ENCODE assay signal across 8 mouse cellular contexts in genomic region chr4:72384901-72385264, GRCm38 (mm10).
DNase-seq lines count a peak whose midpoint lies in the region; ATAC-seq and TF ChIP-seq lines count a peak whose summit lies in the region.

No protein-coding gene starts in this region.

- DNase-seq in NIH3T3 (ENCODE audit: low read depth) = peak; percentile 41
- peak; percentile 47 to 63 for DNase-seq in cerebellum, postnatal 36 days
- peak; percentile 41 for DNase-seq in gastrocnemius, adult 2 months
- DNase-seq in hindbrain, postnatal 0 days (ENCODE audit: low spot score) = peak; percentile 93
- no peak for DNase-seq in thymus, postnatal 25 days

- no peak for TF ChIP-seq CTCF in gastrocnemius, adult 2 months (IDR thresholded peaks at IDR 0.05)
- peak; percentile 49 for TF ChIP-seq CTCF in hindbrain, postnatal 0 days (IDR thresholded peaks at IDR 0.05; ENCODE audit: low read depth)

- H3K36me3 ChIP-seq in hindbrain, postnatal 0 days (ENCODE audit: insufficient read depth, low read length) = no peaks in the 10 kb centered on the region
- H3K36me3 ChIP-seq in limb, embryonic 13.5 days = no peaks in the 10 kb centered on the region
- no peaks in the 10 kb centered on the region for H3K36me3 ChIP-seq in neural tube, embryonic 14.5 days (ENCODE audit: control insufficient read depth, insufficient read depth, low read length)

- peak; percentile 92 for ATAC-seq in hindbrain, postnatal 0 days
- ATAC-seq in limb, embryonic 13.5 days (ENCODE audit: low FRiP score, low read depth) = peak; percentile 55; the same call in 1 of the 2 replicates
- peak; percentile 88 for ATAC-seq in neural tube, embryonic 14.5 days (ENCODE audit: low read depth)
- no peak for ATAC-seq in erythroid progenitor cell, adult 5-6 weeks (replicated peaks; ENCODE audit: low FRiP score, poor library complexity, severe bottlenecking)

- no peaks in the 10 kb centered on the region for H3K9me3 ChIP-seq in hindbrain, postnatal 0 days (ENCODE audit: low read length)
- H3K9me3 ChIP-seq in limb, embryonic 13.5 days = no peaks in the 10 kb centered on the region
- no peaks in the 10 kb centered on the region for H3K9me3 ChIP-seq in neural tube, embryonic 14.5 days (ENCODE audit: control insufficient read depth, low read length)

- WGBS in hindbrain, postnatal 0 days = 14% methylated on average over 12 of the region's 12 CpGs
- WGBS in limb, embryonic 13.5 days = 54% methylated on average over 12 of the region's 12 CpGs
- 16% methylated on average over 12 of the region's 12 CpGs for WGBS in neural tube, embryonic 14.5 days

- intact Hi-C loops in gastrocnemius, adult 2 months (cut with DNase I) = no loop called here

- no peak overlapping the region for H3K4me3 ChIP-seq in gastrocnemius, adult 2 months
- H3K4me3 ChIP-seq in hindbrain, postnatal 0 days (ENCODE audit: low read length) = no peak overlapping the region; the same call in 1 of the 2 replicates
- no peak overlapping the region for H3K4me3 ChIP-seq in limb, embryonic 13.5 days
- H3K4me3 ChIP-seq in neural tube, embryonic 14.5 days (ENCODE audit: low read depth, low read length) = no peak overlapping the region

- H3K9ac ChIP-seq in hindbrain, postnatal 0 days (replicated peaks; ENCODE audit: low read length) = no peak overlapping the region
- no peak overlapping the region for H3K9ac ChIP-seq in limb, embryonic 13.5 days
- H3K9ac ChIP-seq in neural tube, embryonic 14.5 days (replicated peaks; ENCODE audit: low read depth, low read length) = no peak overlapping the region

- H3K4me1 ChIP-seq in hindbrain, postnatal 0 days (ENCODE audit: insufficient read depth, low read length) = peaks cover 6% of the 10 kb centered on the region
- peaks cover 29% of the 10 kb centered on the region for H3K4me1 ChIP-seq in limb, embryonic 13.5 days
- peaks cover 16% of the 10 kb centered on the region; the same call in 1 of the 2 replicates for H3K4me1 ChIP-seq in neural tube, embryonic 14.5 days (ENCODE audit: control insufficient read depth, insufficient read depth, low read length)

- no peak overlapping the region for H3K27ac ChIP-seq in gastrocnemius, adult 2 months
- H3K27ac ChIP-seq in hindbrain, postnatal 0 days = no peak overlapping the region
- H3K27ac ChIP-seq in limb, embryonic 13.5 days = no peak overlapping the region
- no peak overlapping the region for H3K27ac ChIP-seq in neural tube, embryonic 14.5 days (ENCODE audit: low read depth, low read length)

- H3K4me2 ChIP-seq in hindbrain, postnatal 0 days (ENCODE audit: low read depth, low read length) = peak overlapping the region; percentile 27
- H3K4me2 ChIP-seq in limb, embryonic 13.5 days (replicated peaks) = no peak overlapping the region
- peak overlapping the region; percentile 7; the same call in 1 of the 2 replicates for H3K4me2 ChIP-seq in neural tube, embryonic 14.5 days (ENCODE audit: low read depth, low read length)

- no peaks in the 10 kb centered on the region; the same call in 1 of the 2 replicates for H3K27me3 ChIP-seq in hindbrain, postnatal 0 days (ENCODE audit: insufficient read depth, low read length)
- H3K27me3 ChIP-seq in limb, embryonic 13.5 days = peaks cover 3% of the 10 kb centered on the region; the same call in 1 of the 2 replicates
- H3K27me3 ChIP-seq in neural tube, embryonic 14.5 days (ENCODE audit: control insufficient read depth, insufficient read depth, low read length) = no peaks in the 10 kb centered on the region; the same call in 1 of the 2 replicates
